In genomic region chr7:138910193-138910562, GRCm38 (mm10) we compare ENCODE assay signal across 8 mouse cellular contexts. TPM values are rescaled to one million over a fixed set of nuclear protein-coding genes. Genes with fewer than 3 reads are reported as not detected.
A peak's percentile ranks its signal among the peaks of the same experiment; 100 is the strongest.
DNase-seq lines count a peak whose midpoint lies in the region; ATAC-seq and TF ChIP-seq lines count a peak whose summit lies in the region.

No protein-coding gene starts in this region.

- no peak for TF ChIP-seq CTCF in cerebellum, adult 2 months (IDR thresholded peaks at IDR 0.05; ENCODE audit: borderline replicate concordance, insufficient read depth, low read depth, low read length)
- TF ChIP-seq CTCF in lung, postnatal 0 days (IDR thresholded peaks at IDR 0.05) = no peak
- TF ChIP-seq CTCF in small intestine, adult 2 months (IDR thresholded peaks at IDR 0.05; ENCODE audit: extremely low read depth, insufficient read length, insufficient replicate concordance, low read depth, low read length) = no peak

- H3K36me3 ChIP-seq in lung, postnatal 0 days (ENCODE audit: insufficient read depth, low read length) = no peaks in the 10 kb centered on the region
- peaks cover 4% of the 10 kb centered on the region; the same call in 1 of the 2 replicates for H3K36me3 ChIP-seq in limb, embryonic 12.5 days
- no peaks in the 10 kb centered on the region for H3K36me3 ChIP-seq in small intestine, adult 2 months (ENCODE audit: control insufficient read depth, insufficient read depth, low read length)

- H3K4me1 ChIP-seq in cerebellum, adult 2 months (ENCODE audit: control insufficient read depth, insufficient read depth, low read length) = peaks cover 6% of the 10 kb centered on the region
- peaks cover 26% of the 10 kb centered on the region for H3K4me1 ChIP-seq in lung, postnatal 0 days (ENCODE audit: insufficient read depth, low read depth, low read length)
- H3K4me1 ChIP-seq in limb, embryonic 12.5 days (replicated peaks) = peaks cover 33% of the 10 kb centered on the region
- no peaks in the 10 kb centered on the region; the same call in none of the 2 replicates for H3K4me1 ChIP-seq in small intestine, adult 2 months (ENCODE audit: control insufficient read depth, insufficient read depth, insufficient read length, low read length)

- H3K9me3 ChIP-seq in lung, postnatal 0 days (ENCODE audit: low read length) = no peaks in the 10 kb centered on the region
- no peaks in the 10 kb centered on the region for H3K9me3 ChIP-seq in limb, embryonic 12.5 days

- H3K9ac ChIP-seq in lung, postnatal 0 days (replicated peaks; ENCODE audit: low read depth) = 0 out of 2 replicates have a peak overlapping the region, but pooled peaks have one; percentile 3
- H3K9ac ChIP-seq in limb, embryonic 12.5 days (replicated peaks) = peak overlapping the region; percentile 56

- no peak overlapping the region; the same call in 1 of the 2 replicates for H3K27ac ChIP-seq in cerebellum, adult 2 months (ENCODE audit: insufficient read depth, low read length)
- peak overlapping the region; percentile 63 for H3K27ac ChIP-seq in lung, postnatal 0 days (ENCODE audit: low read length)
- H3K27ac ChIP-seq in limb, embryonic 12.5 days = peak overlapping the region; percentile 89
- no peak overlapping the region for H3K27ac ChIP-seq in small intestine, adult 2 months (ENCODE audit: insufficient read depth, low read depth, low read length)

- no peak for DNase-seq in cerebellum, adult 2 months
- no peak for DNase-seq in cerebellum, adult 9-11 months
- DNase-seq in lung, postnatal 0 days (ENCODE audit: low spot score) = no peak
- no peak for DNase-seq in lung, postnatal 36 days
- no peak for DNase-seq in kidney, postnatal 10 days

- 30% methylated on average over 7 of the region's 7 CpGs for WGBS in cerebellum, adult 2 months
- WGBS in lung, postnatal 0 days = 18% methylated on average over 7 of the region's 7 CpGs
- WGBS in limb, embryonic 12.5 days = 21% methylated on average over 7 of the region's 7 CpGs
- WGBS in small intestine, adult 2 months = 34% methylated on average over 7 of the region's 7 CpGs

- no peak for ATAC-seq in lung, postnatal 0 days
- no peak for ATAC-seq in limb, embryonic 12.5 days (ENCODE audit: insufficient number of reproducible peaks, insufficient read depth, low FRiP score, low TSS enrichment, low read depth)
- no peak for ATAC-seq in granulocyte monocyte progenitor cell, adult 5-6 weeks (replicated peaks; ENCODE audit: poor library complexity, severe bottlenecking)

- H3K4me2 ChIP-seq in lung, postnatal 0 days (replicated peaks; ENCODE audit: low read depth, low read length) = peak overlapping the region; percentile 91
- peak overlapping the region; percentile 66 for H3K4me2 ChIP-seq in limb, embryonic 12.5 days

- TF ChIP-seq EP300 in lung, postnatal 0 days (IDR thresholded peaks at IDR 0.05) = 0 out of 2 replicates have a peak, but pooled peaks have one; percentile 6

- H3K4me3 ChIP-seq in cerebellum, adult 2 months (replicated peaks; ENCODE audit: insufficient read depth, low read depth, low read length) = peak overlapping the region; percentile 78
- H3K4me3 ChIP-seq in lung, postnatal 0 days (ENCODE audit: low read depth, low read length) = peak overlapping the region; percentile 86
- peak overlapping the region; percentile 80 for H3K4me3 ChIP-seq in limb, embryonic 12.5 days (replicated peaks)
- H3K4me3 ChIP-seq in small intestine, adult 2 months (ENCODE audit: low read depth, low read length) = 0 out of 2 replicates have a peak overlapping the region, but pooled peaks have one; percentile 87

- H3K27me3 ChIP-seq in cerebellum, adult 2 months (ENCODE audit: control insufficient read depth, insufficient read depth, low read length) = no peaks in the 10 kb centered on the region
- no peaks in the 10 kb centered on the region for H3K27me3 ChIP-seq in lung, postnatal 0 days (replicated peaks; ENCODE audit: insufficient read depth, low read length)
- no peaks in the 10 kb centered on the region for H3K27me3 ChIP-seq in limb, embryonic 12.5 days
- H3K27me3 ChIP-seq in small intestine, adult 2 months (ENCODE audit: control insufficient read depth, insufficient read depth, low read length) = no peaks in the 10 kb centered on the region

- TF ChIP-seq POLR2A in cerebellum, adult 2 months (IDR thresholded peaks at IDR 0.05; ENCODE audit: borderline replicate concordance, insufficient read depth, low read length) = no peak
- no peak for TF ChIP-seq POLR2A in small intestine, adult 2 months (IDR thresholded peaks at IDR 0.05; ENCODE audit: low read depth, low read length)

RNA-seq across cellular contexts. Expression of gene Bnip3, which starts 0.9 kb away (rescaled TPM):
- 96.6 and 101 TPM in 2 replicates for polyA plus RNA-seq in cerebellum, adult 2 months (2012; rRNA removed)
- polyA plus RNA-seq in lung, postnatal 0 days (2015; fragmentation: Nextera tagmentation; extraction: Ambion mirVana) = 117 and 141 TPM in 2 replicates
- polyA plus RNA-seq in limb, embryonic 12.5 days (2016; fragmentation: Nextera tagmentation; extraction: Ambion mirVana) = 117 and 124 TPM in 2 replicates
- polyA plus RNA-seq in small intestine, adult 2 months (2012; rRNA removed) = 4.1 and 4.3 TPM in 2 replicates
- total RNA-seq in granulocyte monocyte progenitor cell, adult 5-6 weeks (2014; fragmentation: Nextera tagmentation) = 23.0 and 24.0 TPM in 2 replicates
- 17.9 and 22.9 TPM in 2 replicates for total RNA-seq in granulocyte monocyte progenitor cell, adult 5-6 weeks (2017)

RNA-seq across cellular contexts. Expression of gene Jakmip3, which starts 30.4 kb away (rescaled TPM):
- polyA plus RNA-seq in cerebellum, adult 2 months (2012; rRNA removed) = 47.6 and 49.0 TPM in 2 replicates
- polyA plus RNA-seq in lung, postnatal 0 days (2015; fragmentation: Nextera tagmentation; extraction: Ambion mirVana) = not detected in 2 replicates
- polyA plus RNA-seq in limb, embryonic 12.5 days (2016; fragmentation: Nextera tagmentation; extraction: Ambion mirVana) = 0.66 and 0.68 TPM in 2 replicates
- polyA plus RNA-seq in small intestine, adult 2 months (2012; rRNA removed) = not detected in 2 replicates
- not detected in 2 replicates for total RNA-seq in granulocyte monocyte progenitor cell, adult 5-6 weeks (2014; fragmentation: Nextera tagmentation)
- total RNA-seq in granulocyte monocyte progenitor cell, adult 5-6 weeks (2017) = not detected in 2 replicates

Comparison
In these comparisons a context has a peak if more than half of its experiments do, and no peak if none do; other contexts are left out.
1. H3K27ac ChIP-seq: peak in lung, postnatal 0 days (single experiment) and limb, embryonic 12.5 days (single experiment); none in cerebellum, adult 2 months (single experiment) and small intestine, adult 2 months (single experiment).
2. RNA of gene Bnip3, which starts 0.9 kb away (polyA plus RNA-seq): 117 to 141 TPM in lung, postnatal 0 days, 117 to 124 TPM in limb, embryonic 12.5 days and 96.6 to 101 TPM in cerebellum, adult 2 months; 4.1 to 4.3 TPM in small intestine, adult 2 months; every median in the first group is over 10 times any median in the second.
3. RNA of gene Jakmip3, which starts 30.4 kb away (polyA plus RNA-seq): 47.6 to 49.0 TPM in cerebellum, adult 2 months; 0.66 to 0.68 TPM in limb, embryonic 12.5 days, not detected in small intestine, adult 2 months and not detected in lung, postnatal 0 days; every median in the first group is over 10 times any median in the second.
4. Peak in every context shown above with its lines, with median percentiles within 50 percentile points of each other: H3K4me3 ChIP-seq.